Mouse (Mus musculus) layer of hippocampus, postnatal 10 days (tissue): ENCODE measurements at regions not wholly inside any gene's neighbourhood (a gene's known extent, or its start where the extent isn't known, plus 50 kb on each side); places are given as distances from the start of the nearest gene placed in this dataset.

Experiments used
- DNase-seq, 2 experiments: peaks; one replicate each; pipeline ENCODE4 v3.0.0; 2021; ENCODE audit warnings: low spot score in 2 of 2

- no peak for DNase-seq
Measured at GRCm38 (mm10) chr12:118659240-118660120, 186.6 kb upstream of the Sp8 start.

GRCm38 (mm10) chr12:118650483-118651160, 195.5 kb upstream of the Sp8 start:
- DNase-seq: no peak

GRCm38 (mm10) chr12:118649323-118649973, 196.7 kb upstream of the Sp8 start:
- no peak for DNase-seq

- no peak for DNase-seq
Measured at GRCm38 (mm10) chr12:118648673-118649072, 197.5 kb upstream of the Sp8 start.

- DNase-seq: no peak
Measured at GRCm38 (mm10) chr12:118647270-118648042, 198.7 kb upstream of the Sp8 start.

- DNase-seq: no peak
Measured at GRCm38 (mm10) chr12:118640925-118641324, 205.2 kb upstream of the Sp8 start.

- DNase-seq: no peak
Measured at GRCm38 (mm10) chr12:118637214-118637613, 208.9 kb upstream of the Sp8 start.

- DNase-seq: no peak
Measured at GRCm38 (mm10) chr12:118635456-118635855, 210.7 kb upstream of the Sp8 start.

GRCm38 (mm10) chr12:118630373-118630772, 215.8 kb upstream of the Sp8 start:
- no peak for DNase-seq

GRCm38 (mm10) chr12:118621697-118622485, 224.2 kb upstream of the Sp8 start:
- no peak for DNase-seq

- no peak for DNase-seq
Measured at GRCm38 (mm10) chr12:118620847-118621636, 225.1 kb upstream of the Sp8 start.

- no peak for DNase-seq
Measured at GRCm38 (mm10) chr12:118597015-118597414, 249.1 kb upstream of the Sp8 start.

GRCm38 (mm10) chr12:118594781-118595574, 251.2 kb upstream of the Sp8 start:
- DNase-seq: no peak

GRCm38 (mm10) chr12:118583829-118584628, 262.1 kb upstream of the Sp8 start:
- no peak for DNase-seq

- DNase-seq: no peak
Measured at GRCm38 (mm10) chr12:118569811-118570210, 268.6 kb upstream of the Sp4 start.

- DNase-seq: no peak
Measured at GRCm38 (mm10) chr12:118566681-118567080, 265.4 kb upstream of the Sp4 start.

GRCm38 (mm10) chr12:118564394-118565112, 263.3 kb upstream of the Sp4 start:
- DNase-seq: no peak
